Mouse (Mus musculus) heart, adult 2 months (tissue): ENCODE measurements around the gene Notch1.

Experiments
- CTCF ChIP-seq: fragments of 200-600 bp; IDR thresholded peaks from 2 replicates; pipeline ENCODE4 v1.8.1; 2022; ENCODE audit warnings: antibody characterized with exemption, mild to moderate bottlenecking, moderate library complexity
- EP300 ChIP-seq: fragments of 200-500 bp; IDR thresholded peaks from 2 replicates; pipeline ENCODE4 v1.6.1; 2011; ENCODE audit warnings: low read depth, low read length, control low read depth; ENCODE audit not compliant: insufficient read depth

- TF ChIP-seq CTCF: peak; percentile 17; the same call in 1 of the 2 replicates
- 0 out of 2 replicates have a peak, but pooled peaks have one; percentile 24 for TF ChIP-seq EP300
Observed at GRCm38 (mm10) chr2:26516275-26516674, at the start of gene Notch1.
